Mouse (Mus musculus) liver, postnatal 0 days (tissue): ENCODE measurements at regions not wholly inside any gene's neighbourhood (a gene's known extent, or its start where the extent isn't known, plus 50 kb on each side); places are given as distances from the start of the nearest gene placed in this dataset.

Source experiments
- CTCF ChIP-seq: sonication (generic); IDR thresholded peaks from 2 replicates; pipeline ENCODE4 v1.5.1; 2016; ENCODE audit warnings: antibody characterized with exemption, low read depth
- EP300 ChIP-seq: IDR thresholded peaks from 2 replicates; pipeline ENCODE4 v1.6.1; 2016; ENCODE audit warnings: antibody characterized with exemption, low read depth, mild to moderate bottlenecking

GRCm38 (mm10) chr9:85458356-85458755 is 131.2 kb upstream of the Tent5a start:
- no peak for TF ChIP-seq EP300
- TF ChIP-seq CTCF, result no peak
